Mouse (Mus musculus): ENCODE data around the gene Mpp5.

Gene Mpp5

GRCm38 (mm10) chr12:78748557-78749377 lies at the start of gene Mpp5:
Gene Mpp5, plus strand, starts transcription at chr12:78748907.
- peak; percentile 96 to 98 for DNase-seq

- DNase-seq, result no peak
Measured at GRCm38 (mm10) chr12:78717783-78718182, 30.9 kb upstream of the Mpp5 start.

GRCm38 (mm10) chr12:78727723-78728122 lies 21.0 kb upstream of the Mpp5 start:
- no peak for DNase-seq

- no peak for DNase-seq
Measured at GRCm38 (mm10) chr12:78739633-78740032, 9.1 kb upstream of the Mpp5 start.

GRCm38 (mm10) chr12:78740289-78740688 lies 8.4 kb upstream of the Mpp5 start:
- no peak for DNase-seq

GRCm38 (mm10) chr12:78746226-78746625 lies 2.5 kb upstream of the Mpp5 start:
- no peak for DNase-seq

GRCm38 (mm10) chr12:78747406-78747805 lies 1.3 kb upstream of the Mpp5 start:
- DNase-seq, result no peak

- DNase-seq, result peak in 1 of 2 experiments; percentile 19
Measured at GRCm38 (mm10) chr12:78748113-78748512, 594 bp upstream of the Mpp5 start.

GRCm38 (mm10) chr12:78749378-78749801 lies 683 bp downstream of the Mpp5 start:
- DNase-seq, result peak; percentile 60 to 69

- no peak for DNase-seq
Measured at GRCm38 (mm10) chr12:78761979-78762378, 13.3 kb downstream of the Mpp5 start.

GRCm38 (mm10) chr12:78769031-78769713 lies 20.5 kb downstream of the Mpp5 start:
- DNase-seq, result no peak

- no peak for DNase-seq
Measured at GRCm38 (mm10) chr12:78773211-78773610, 24.5 kb downstream of the Mpp5 start.

GRCm38 (mm10) chr12:78777916-78778315 lies 29.2 kb downstream of the Mpp5 start:
- DNase-seq, result no peak

- no peak for DNase-seq
Measured at GRCm38 (mm10) chr12:78778423-78779067, 29.8 kb downstream of the Mpp5 start.

- no peak for DNase-seq
Measured at GRCm38 (mm10) chr12:78788266-78788873, 39.7 kb downstream of the Mpp5 start.

GRCm38 (mm10) chr12:78790791-78791190 lies 42.1 kb downstream of the Mpp5 start:
- DNase-seq, result no peak

GRCm38 (mm10) chr12:78794236-78794635 lies 45.5 kb downstream of the Mpp5 start:
- DNase-seq, result no peak

- no peak for DNase-seq
Measured at GRCm38 (mm10) chr12:78800036-78800435, 51.3 kb downstream of the Mpp5 start.

GRCm38 (mm10) chr12:78801836-78802235 lies 53.1 kb downstream of the Mpp5 start:
- DNase-seq, result no peak

GRCm38 (mm10) chr12:78814437-78814836 lies 65.7 kb downstream of the Mpp5 start:
- no peak for DNase-seq

GRCm38 (mm10) chr12:78834496-78834895 lies 85.8 kb downstream of the Mpp5 start:
- DNase-seq, result no peak

- no peak for DNase-seq
Measured at GRCm38 (mm10) chr12:78839906-78840305, 91.2 kb downstream of the Mpp5 start.

- DNase-seq, result no peak
Measured at GRCm38 (mm10) chr12:78842429-78842828, 93.7 kb downstream of the Mpp5 start.

Data from cerebellum, adult 18-20 months (tissue).